Mouse (Mus musculus): ENCODE measurements at regions not wholly inside any gene's neighbourhood (a gene's known extent, or its start where the extent isn't known, plus 50 kb on each side); places are given as distances from the start of the nearest gene placed in this dataset.

- DNase-seq (ENCODE audit: inconsistent ontology term): no peak
Measured at GRCm38 (mm10) chr3:82781464-82781863, 94.8 kb downstream of the Rbm46 start.

GRCm38 (mm10) chr3:82770512-82771270 is 105.6 kb downstream of the Rbm46 start:
- no peak for DNase-seq (ENCODE audit: inconsistent ontology term)

- no peak for DNase-seq (ENCODE audit: inconsistent ontology term)
Measured at GRCm38 (mm10) chr3:82767484-82767883, 108.8 kb downstream of the Rbm46 start.

GRCm38 (mm10) chr3:82759946-82760345 is 116.3 kb downstream of the Rbm46 start:
- DNase-seq (ENCODE audit: inconsistent ontology term): peak; percentile 59

- DNase-seq (ENCODE audit: inconsistent ontology term): no peak
Measured at GRCm38 (mm10) chr3:82758967-82759366, 117.3 kb downstream of the Rbm46 start.

GRCm38 (mm10) chr3:82725546-82725945 is 150.7 kb downstream of the Rbm46 start:
- peak; percentile 36 for DNase-seq (ENCODE audit: inconsistent ontology term)

GRCm38 (mm10) chr3:82707628-82708027 is 159.7 kb upstream of the Npy2r start:
- peak; percentile 55 for DNase-seq (ENCODE audit: inconsistent ontology term)

- no peak for DNase-seq (ENCODE audit: inconsistent ontology term)
Measured at GRCm38 (mm10) chr3:82692131-82692530, 144.2 kb upstream of the Npy2r start.

GRCm38 (mm10) chr3:82656159-82656874 is 108.4 kb upstream of the Npy2r start:
- no peak for DNase-seq (ENCODE audit: inconsistent ontology term)

GRCm38 (mm10) chr3:82652346-82652745 is 104.5 kb upstream of the Npy2r start:
- DNase-seq (ENCODE audit: inconsistent ontology term): no peak

- no peak for DNase-seq (ENCODE audit: inconsistent ontology term)
Measured at GRCm38 (mm10) chr3:82640052-82640451, 92.2 kb upstream of the Npy2r start.

- DNase-seq (ENCODE audit: inconsistent ontology term): peak; percentile 21
Measured at GRCm38 (mm10) chr3:82636666-82637065, 88.8 kb upstream of the Npy2r start.

GRCm38 (mm10) chr3:82620418-82621003 is 72.6 kb upstream of the Npy2r start:
- no peak for DNase-seq (ENCODE audit: inconsistent ontology term)

GRCm38 (mm10) chr3:82619371-82619770 is 71.5 kb upstream of the Npy2r start:
- no peak for DNase-seq (ENCODE audit: inconsistent ontology term)

GRCm38 (mm10) chr3:82601880-82602279 is 54.0 kb upstream of the Npy2r start:
- DNase-seq (ENCODE audit: inconsistent ontology term): no peak

GRCm38 (mm10) chr3:82598656-82599055 is 50.8 kb upstream of the Npy2r start:
- peak; percentile 15 for DNase-seq (ENCODE audit: inconsistent ontology term)
